Mouse (Mus musculus): ENCODE measurements around the gene Ksr1. TPM values are rescaled to one million over a fixed set of nuclear protein-coding genes. Genes with fewer than 3 reads are reported as not detected.
A peak's percentile ranks its signal among the peaks of the same experiment; 100 is the strongest.

Gene Ksr1
- total and polyA plus RNA-seq, 3 experiments = 5.1 to 7.0 (median 6.7) TPM

GRCm38 (mm10) chr11:79133961-79134360, 12.2 kb downstream of the Ksr1 start:
- no peak for DNase-seq
- H3K4me3 ChIP-seq = no peak overlapping the region
- intact Hi-C loops (cut with DNase I) = loop anchor here (2.0 kb wide), 1 partner anchor 41 kb away; no protein-coding TSS in a partner anchor
- 73% methylated on average over 9 of the region's 9 CpGs for WGBS
- TF ChIP-seq EP300 (IDR thresholded peaks at IDR 0.05; ENCODE audit: insufficient read depth, low read depth, low read length) (no peak), CTCF (IDR thresholded peaks at IDR 0.05) (no peak), POLR2A (IDR thresholded peaks at IDR 0.05; ENCODE audit: insufficient read depth, low read depth, low read length) (no peak)
- peaks cover 1% of the 10 kb centered on the region; the same call in 1 of the 2 replicates for H3K79me2 ChIP-seq (replicated peaks; ENCODE audit: control insufficient read depth, insufficient read depth, low read length)
- H3K9ac ChIP-seq (ENCODE audit: low read depth, low read length) = no peak overlapping the region
- no peaks in the 10 kb centered on the region for H3K36me3 ChIP-seq (ENCODE audit: control insufficient read depth, insufficient read depth, low read length)
- no peaks in the 10 kb centered on the region for H3K27me3 ChIP-seq (ENCODE audit: control insufficient read depth, insufficient read depth, low read length)
- peaks cover 27% of the 10 kb centered on the region for H3K4me1 ChIP-seq (ENCODE audit: control insufficient read depth, insufficient read depth, low read length)
- no peak overlapping the region for H3K27ac ChIP-seq

DNA sequence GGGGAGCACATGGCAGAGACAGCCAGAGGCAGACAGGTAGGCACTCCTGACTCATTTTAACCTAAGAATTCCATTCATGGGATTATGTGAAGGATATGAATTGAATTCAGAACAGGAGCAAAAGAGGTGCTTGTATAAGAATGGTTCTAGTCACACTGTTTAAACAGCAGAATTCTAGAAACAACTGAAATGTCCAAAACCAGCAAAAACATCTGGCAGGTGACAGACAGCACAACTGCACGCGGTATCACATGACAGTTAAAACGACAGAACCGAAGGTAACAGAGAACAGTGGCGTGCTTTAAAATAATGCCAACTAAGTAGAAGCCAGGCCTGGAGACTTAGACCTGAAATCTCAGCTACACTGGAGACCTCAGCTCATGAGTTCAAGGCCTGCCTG, 13.2 kb downstream of the Ksr1 start:
- intact Hi-C loops (cut with DNase I) = no loop called here
- Histone ChIP-seq H3K79me2 (replicated peaks; ENCODE audit: control insufficient read depth, insufficient read depth, low read length) (no peaks in the 10 kb centered on the region), H3K27ac (no peak overlapping the region), H3K36me3 (ENCODE audit: control insufficient read depth, insufficient read depth, low read length) (no peaks in the 10 kb centered on the region), H3K9ac (ENCODE audit: low read depth, low read length) (no peak overlapping the region), H3K4me1 (ENCODE audit: control insufficient read depth, insufficient read depth, low read length) (peaks cover 25% of the 10 kb centered on the region), H3K4me3 (no peak overlapping the region), H3K27me3 (ENCODE audit: control insufficient read depth, insufficient read depth, low read length) (no peaks in the 10 kb centered on the region)
- WGBS = 86% methylated on average over 5 of the region's 5 CpGs
- TF ChIP-seq POLR2A (IDR thresholded peaks at IDR 0.05; ENCODE audit: insufficient read depth, low read depth, low read length) (no peak), CTCF (IDR thresholded peaks at IDR 0.05) (no peak), EP300 (IDR thresholded peaks at IDR 0.05; ENCODE audit: insufficient read depth, low read depth, low read length) (no peak)
- no peak for DNase-seq

DNA sequence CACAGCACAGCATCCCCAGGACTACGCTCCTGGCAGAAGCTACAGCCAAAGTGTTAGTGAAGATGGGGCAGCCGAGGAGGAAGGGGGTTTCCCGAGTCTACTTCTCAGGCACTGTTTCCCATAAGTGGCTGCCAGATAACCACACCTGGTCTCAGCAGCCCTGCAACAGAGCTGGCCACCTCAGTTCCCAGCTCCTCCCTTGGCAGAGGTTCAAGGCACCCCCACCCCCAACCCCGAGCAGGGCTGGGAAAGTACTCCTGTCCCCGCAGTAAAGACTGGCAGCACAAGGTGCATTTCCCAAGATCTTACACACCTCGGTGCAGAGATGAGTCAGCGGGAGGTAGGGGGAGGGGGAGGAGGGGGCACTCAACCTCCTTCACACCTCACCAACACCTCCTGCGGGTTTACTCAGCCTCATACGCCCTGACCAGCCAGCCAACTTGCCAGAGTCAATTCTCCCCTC, 14.2 kb downstream of the Ksr1 start:
- Histone ChIP-seq H3K27me3 (ENCODE audit: control insufficient read depth, insufficient read depth, low read length) (no peaks in the 10 kb centered on the region), H3K4me1 (ENCODE audit: control insufficient read depth, insufficient read depth, low read length) (peaks cover 25% of the 10 kb centered on the region), H3K27ac (no peak overlapping the region), H3K36me3 (ENCODE audit: control insufficient read depth, insufficient read depth, low read length) (no peaks in the 10 kb centered on the region), H3K4me3 (no peak overlapping the region), H3K9ac (ENCODE audit: low read depth, low read length) (no peak overlapping the region), H3K79me2 (replicated peaks; ENCODE audit: control insufficient read depth, insufficient read depth, low read length) (no peaks in the 10 kb centered on the region)
- TF ChIP-seq POLR2A (IDR thresholded peaks at IDR 0.05; ENCODE audit: insufficient read depth, low read depth, low read length) = no peak
- no peak for TF ChIP-seq EP300 (IDR thresholded peaks at IDR 0.05; ENCODE audit: insufficient read depth, low read depth, low read length)
- no peak for TF ChIP-seq CTCF (IDR thresholded peaks at IDR 0.05)
- intact Hi-C loops (cut with DNase I) = no loop called here
- WGBS = 36% methylated on average over 9 of the region's 9 CpGs
- DNase-seq = no peak

- intact Hi-C loops (cut with DNase I) = no loop called here
- Histone ChIP-seq H3K27ac (no peak overlapping the region; the same call in 1 of the 2 replicates), H3K36me3 (ENCODE audit: control insufficient read depth, insufficient read depth, low read length) (no peaks in the 10 kb centered on the region), H3K9ac (ENCODE audit: low read depth, low read length) (no peak overlapping the region), H3K4me1 (ENCODE audit: control insufficient read depth, insufficient read depth, low read length) (peaks cover 23% of the 10 kb centered on the region), H3K79me2 (replicated peaks; ENCODE audit: control insufficient read depth, insufficient read depth, low read length) (no peaks in the 10 kb centered on the region), H3K27me3 (ENCODE audit: control insufficient read depth, insufficient read depth, low read length) (no peaks in the 10 kb centered on the region), H3K4me3 (no peak overlapping the region)
- DNase-seq = no peak
- WGBS = 44% methylated on average over 13 of the region's 13 CpGs
- TF ChIP-seq EP300 (IDR thresholded peaks at IDR 0.05; ENCODE audit: insufficient read depth, low read depth, low read length) (no peak), POLR2A (IDR thresholded peaks at IDR 0.05; ENCODE audit: insufficient read depth, low read depth, low read length) (no peak), CTCF (IDR thresholded peaks at IDR 0.05) (no peak)
Measured at GRCm38 (mm10) chr11:79129388-79130356, 16.5 kb downstream of the Ksr1 start.

DNA sequence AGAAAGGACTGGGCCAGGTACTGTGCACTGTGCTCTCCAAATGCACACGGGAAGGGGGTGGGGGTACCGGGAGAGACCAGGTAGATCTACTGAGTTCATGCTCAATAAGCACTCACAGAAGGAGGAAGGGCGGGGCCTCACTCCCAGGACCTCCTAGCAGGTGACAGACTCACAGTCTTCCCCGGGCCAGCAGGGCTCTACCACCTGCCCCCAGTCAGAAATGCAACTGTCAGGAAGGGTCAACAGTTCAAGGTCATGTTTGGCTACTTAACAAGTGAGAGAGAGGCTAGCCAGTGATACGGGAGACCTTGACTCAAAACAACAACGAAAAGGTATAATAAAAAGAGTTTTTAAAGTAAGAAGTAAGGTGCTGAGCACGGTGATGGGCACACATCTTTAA, 18.0 kb downstream of the Ksr1 start:
- intact Hi-C loops (cut with DNase I) = no loop called here
- Histone ChIP-seq H3K9ac (ENCODE audit: low read depth, low read length) (no peak overlapping the region), H3K79me2 (replicated peaks; ENCODE audit: control insufficient read depth, insufficient read depth, low read length) (no peaks in the 10 kb centered on the region), H3K36me3 (ENCODE audit: control insufficient read depth, insufficient read depth, low read length) (no peaks in the 10 kb centered on the region), H3K27me3 (ENCODE audit: control insufficient read depth, insufficient read depth, low read length) (no peaks in the 10 kb centered on the region), H3K4me3 (no peak overlapping the region), H3K4me1 (ENCODE audit: control insufficient read depth, insufficient read depth, low read length) (peaks cover 19% of the 10 kb centered on the region), H3K27ac (no peak overlapping the region)
- 88% methylated on average over 7 of the region's 7 CpGs for WGBS
- TF ChIP-seq POLR2A (IDR thresholded peaks at IDR 0.05; ENCODE audit: insufficient read depth, low read depth, low read length) (no peak), EP300 (IDR thresholded peaks at IDR 0.05; ENCODE audit: insufficient read depth, low read depth, low read length) (no peak), CTCF (IDR thresholded peaks at IDR 0.05) (no peak)
- DNase-seq = no peak

DNA sequence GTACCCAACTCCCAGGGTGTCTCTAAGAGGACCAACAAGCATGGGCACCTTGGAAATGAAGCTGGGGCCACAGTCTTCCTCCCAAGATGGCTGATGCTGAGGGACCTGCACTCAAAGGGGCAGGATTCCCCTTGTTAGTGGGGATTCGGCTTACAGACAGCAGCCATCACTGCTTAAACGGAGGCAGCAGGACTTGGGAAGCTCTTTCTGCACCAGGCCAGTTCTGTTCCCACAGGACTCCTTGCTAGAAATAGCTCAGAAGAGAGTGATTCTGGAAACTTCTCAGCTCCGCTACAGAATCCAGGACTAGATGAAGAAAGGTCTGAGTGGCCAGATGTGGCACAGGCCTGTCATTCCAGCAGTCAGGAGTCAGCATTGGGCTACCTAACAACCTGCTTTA, 19.2 kb downstream of the Ksr1 start:
- Histone ChIP-seq H3K27ac (peak overlapping the region; percentile 48), H3K36me3 (ENCODE audit: control insufficient read depth, insufficient read depth, low read length) (no peaks in the 10 kb centered on the region), H3K4me3 (no peak overlapping the region), H3K4me1 (ENCODE audit: control insufficient read depth, insufficient read depth, low read length) (peaks cover 21% of the 10 kb centered on the region), H3K79me2 (replicated peaks; ENCODE audit: control insufficient read depth, insufficient read depth, low read length) (0 out of 2 replicates have a peak, but pooled peaks cover 1% of the 10 kb centered on the region), H3K9ac (ENCODE audit: low read depth, low read length) (no peak overlapping the region), H3K27me3 (ENCODE audit: control insufficient read depth, insufficient read depth, low read length) (no peaks in the 10 kb centered on the region)
- intact Hi-C loops (cut with DNase I) = no loop called here
- TF ChIP-seq POLR2A (IDR thresholded peaks at IDR 0.05; ENCODE audit: insufficient read depth, low read depth, low read length) = no peak
- TF ChIP-seq CTCF (IDR thresholded peaks at IDR 0.05) = no peak
- no peak for TF ChIP-seq EP300 (IDR thresholded peaks at IDR 0.05; ENCODE audit: insufficient read depth, low read depth, low read length)
- no peak for DNase-seq
- WGBS = 71% methylated on average over 3 of the region's 3 CpGs

All from heart, adult 2 months (tissue).